Mouse (Mus musculus) liver, embryonic 14.5 days (tissue): ENCODE measurements around the gene Myh7b. TPM values are rescaled to one million over a fixed set of nuclear protein-coding genes. Genes with fewer than 3 reads are reported as not detected.

ENCODE experiments used
- ATAC-seq: fragments of 200-750 bp; cut with Nextera tagmentation; 2 replicates; pipeline ENCODE4 v1.8.0; 2017; ENCODE audit warnings: moderate number of reproducible peaks, mild to moderate bottlenecking, moderate library complexity; ENCODE audit not compliant: insufficient read depth
- DNase-seq, 3 experiments: peaks; one replicate each; pipeline ENCODE4 v3.0.0-alpha.2; 2012 to 2013; ENCODE audit warnings: low read depth in 3 of 3, low spot score in 3 of 3
- H3K27ac ChIP-seq: fragments of 300-500 bp; sonication (generic); 2 replicates; pipeline ENCODE4 v1.5.1; 2014; ENCODE audit warnings: moderate library complexity, mild to moderate bottlenecking, control low read depth, inconsistent platforms
- H3K27me3 ChIP-seq: fragments of 300-500 bp; sonication (generic); 2 replicates; pipeline ENCODE4 v1.6.1; 2014; ENCODE audit warnings: mild to moderate bottlenecking, low read length, moderate library complexity; ENCODE audit not compliant: control insufficient read depth, insufficient read depth
- H3K36me3 ChIP-seq: fragments of 300-500 bp; sonication (generic); replicated peaks from 2 replicates; pipeline ENCODE4 v1.6.1; 2014; ENCODE audit warnings: low read depth; ENCODE audit not compliant: control insufficient read depth, insufficient read depth
- H3K4me1 ChIP-seq, 2 experiments: fragments of 200-500 bp in 1 of 2; fragments of 300-500 bp in 1 of 2; sonication (generic) in 1 of 2; replicated peaks; 2 replicates each; pipeline ENCODE4 v1.6.1; 2012 to 2014; ENCODE audit warnings: antibody characterized with exemption in 1 of 2, inconsistent platforms in 1 of 2, low read length in 1 of 2; ENCODE audit not compliant: control insufficient read depth in 2 of 2, insufficient read depth in 2 of 2
- H3K4me2 ChIP-seq: fragments of 300-500 bp; sonication (generic); 2 replicates; pipeline ENCODE4 v1.6.1; 2014; ENCODE audit warnings: low read depth, mild to moderate bottlenecking, control low read depth, moderate library complexity
- H3K4me3 ChIP-seq, 2 experiments: fragments of 200-500 bp in 1 of 2; fragments of 300-500 bp in 1 of 2; sonication (generic) in 1 of 2; 2 replicates each; pipeline ENCODE4 v1.5.1; 2012 to 2014; ENCODE audit warnings: low read depth in 2 of 2, low read length in 2 of 2, mild to moderate bottlenecking in 2 of 2, control low read depth in 1 of 2, inconsistent platforms in 1 of 2, moderate library complexity in 1 of 2; ENCODE audit not compliant: insufficient read depth in 1 of 2
- H3K9ac ChIP-seq: fragments of 300-500 bp; sonication (generic); replicated peaks from 2 replicates; pipeline ENCODE4 v1.6.1; 2014; ENCODE audit warnings: mild to moderate bottlenecking, control low read depth, moderate library complexity
- H3K9me3 ChIP-seq: fragments of 300-500 bp; sonication (generic); 2 replicates; pipeline ENCODE4 v1.6.1; 2016; ENCODE audit warnings: low read length, mixed read lengths; ENCODE audit not compliant: control insufficient read depth
- CTCF ChIP-seq: IDR thresholded peaks from 2 replicates; pipeline ENCODE4 v1.5.1; 2016; ENCODE audit warnings: antibody characterized with exemption, low read depth, control low read depth
- EP300 ChIP-seq: IDR thresholded peaks from 2 replicates; pipeline ENCODE4 v1.6.1; 2016; ENCODE audit warnings: antibody characterized with exemption, low read depth
- WGBS: fragments of 180-500 bp; shearing (Covaris S2); extraction: QIAGEN DNeasy Blood & Tissue Kit; methylation state at CpG from one replicate; pipeline ENCODE4 v1.1.7; 2014; ENCODE audit not compliant: insufficient replicate concordance; 5-methylcytosine and 5-hydroxymethylcytosine counted together
- polyA plus RNA-seq, 2 experiments: library from polyadenylated mRNA; depleted of rRNA in 1 of 2; stranded (reverse) in 1 of 2; unstranded in 1 of 2; fragments of >200 nt; fragmentation: Nextera tagmentation in 1 of 2; extraction: Ambion mirVana in 1 of 2; gene quantifications; 2 replicates each; pipeline versions ENCODE4 v1.2.1 to v1.2.3; 2012 to 2014

Gene Myh7b
- polyA plus RNA-seq, 2 experiments = 1.6 to 3.0 TPM

- ATAC-seq = no peak
Observed at GRCm38 (mm10) chr2:155675118-155675517, 64.1 kb downstream of the Myh7b start.

GRCm38 (mm10) chr2:155679586-155680110 lies 68.6 kb downstream of the Myh7b start:
- 70% methylated on average over 4 of the region's 4 CpGs for WGBS

More at GRCm38 (mm10) chr2:155675118-155675517, 64.1 kb downstream of the Myh7b start:
- H3K4me3 ChIP-seq = no peak overlapping the region
- H3K9me3 ChIP-seq = no peaks in the 10 kb centered on the region
- H3K36me3 ChIP-seq = peaks cover 10% of the 10 kb centered on the region
- no peak for DNase-seq
- TF ChIP-seq EP300 (no peak), CTCF (no peak)
- WGBS = 51% methylated on average over 4 of the region's 4 CpGs
- H3K27me3 ChIP-seq = no peaks in the 10 kb centered on the region
- H3K4me2 ChIP-seq = no peak overlapping the region
- H3K4me1 ChIP-seq = no peaks in the 10 kb centered on the region
- no peak overlapping the region for H3K9ac ChIP-seq
- no peak overlapping the region for H3K27ac ChIP-seq

GRCm38 (mm10) chr2:155680591-155680990 lies 69.6 kb downstream of the Myh7b start:
- Histone ChIP-seq H3K4me3 (no peak overlapping the region), H3K27me3 (no peaks in the 10 kb centered on the region), H3K27ac (no peak overlapping the region), H3K4me1 (peaks cover 0 to 4% of the 10 kb centered on the region in 2 experiments; a peak in 1 of 4 replicates), H3K9me3 (no peaks in the 10 kb centered on the region), H3K9ac (no peak overlapping the region), H3K36me3 (peaks cover 1% of the 10 kb centered on the region), H3K4me2 (no peak overlapping the region)
- TF ChIP-seq CTCF = no peak
- TF ChIP-seq EP300 = no peak
- 35% methylated on average over 5 of the region's 5 CpGs for WGBS
- ATAC-seq (no peak), DNase-seq (no peak)

More at GRCm38 (mm10) chr2:155679586-155680110, 68.6 kb downstream of the Myh7b start:
- no peak for TF ChIP-seq EP300
- TF ChIP-seq CTCF = no peak
- ATAC-seq = no peak
- Histone ChIP-seq H3K27me3 (no peaks in the 10 kb centered on the region), H3K9me3 (no peaks in the 10 kb centered on the region), H3K4me1 (peaks cover 0 to 4% of the 10 kb centered on the region in 2 experiments; a peak in 1 of 4 replicates), H3K4me3 (no peak overlapping the region), H3K36me3 (no peaks in the 10 kb centered on the region; the same call in 1 of the 2 replicates), H3K27ac (no peak overlapping the region), H3K4me2 (no peak overlapping the region), H3K9ac (no peak overlapping the region)
- no peak for DNase-seq

GRCm38 (mm10) chr2:155681194-155681593 lies 70.2 kb downstream of the Myh7b start:
- Histone ChIP-seq H3K4me2 (no peak overlapping the region), H3K9me3 (no peaks in the 10 kb centered on the region), H3K36me3 (peaks cover 4% of the 10 kb centered on the region), H3K4me3 (no peak overlapping the region), H3K9ac (no peak overlapping the region), H3K27me3 (no peaks in the 10 kb centered on the region), H3K27ac (no peak overlapping the region), H3K4me1 (peaks cover 0 to 4% of the 10 kb centered on the region in 2 experiments; a peak in 1 of 4 replicates)
- ATAC-seq = no peak
- TF ChIP-seq EP300 = no peak
- TF ChIP-seq CTCF = no peak
- 46% methylated on average over 8 of the region's 8 CpGs for WGBS
- DNase-seq = no peak

GRCm38 (mm10) chr2:155681874-155682273 lies 70.9 kb downstream of the Myh7b start:
- no peaks in the 10 kb centered on the region for H3K27me3 ChIP-seq
- TF ChIP-seq EP300 = no peak
- TF ChIP-seq CTCF = no peak
- no peak overlapping the region for H3K27ac ChIP-seq
- peaks cover 4% of the 10 kb centered on the region for H3K36me3 ChIP-seq
- H3K9me3 ChIP-seq = no peaks in the 10 kb centered on the region
- H3K4me3 ChIP-seq = no peak overlapping the region
- DNase-seq (no peak), ATAC-seq (no peak)
- H3K4me1 ChIP-seq = peaks cover 0 to 4% of the 10 kb centered on the region in 2 experiments; a peak in 1 of 4 replicates
- WGBS = 49% methylated on average over 2 of the region's 2 CpGs
- H3K9ac ChIP-seq = no peak overlapping the region
- no peak overlapping the region for H3K4me2 ChIP-seq
